Mouse (Mus musculus): ENCODE measurements around the gene Gm42715. TPM values are rescaled to one million over a fixed set of nuclear protein-coding genes. Genes with fewer than 3 reads are reported as not detected.
A peak's percentile ranks its signal among the peaks of the same experiment; 100 is the strongest.

Gene Gm42715
- total and polyA plus RNA-seq, 3 experiments, result 4.5 to 72.9 (median 23.1) TPM

DNA sequence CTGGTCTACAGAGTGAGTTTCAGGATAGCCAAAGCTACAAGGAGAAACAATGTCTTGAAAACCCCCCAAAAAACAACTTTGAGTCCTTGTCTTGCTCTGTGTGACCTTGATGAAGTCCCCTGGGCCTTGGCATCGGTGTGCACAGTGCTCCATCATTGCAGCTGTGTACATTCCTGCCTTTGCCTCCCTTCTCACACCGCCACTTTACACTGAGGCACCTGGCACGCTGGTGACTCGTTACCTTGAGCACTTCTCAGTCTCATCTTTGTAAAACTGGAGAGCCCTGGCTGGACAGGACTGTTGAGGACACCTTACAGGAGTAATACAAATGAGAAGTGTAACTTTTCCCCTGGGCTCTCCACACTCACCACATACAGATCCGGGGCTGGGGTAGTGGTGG is 67.8 kb downstream of the Gm42715 start:
- H3K4me1 ChIP-seq (ENCODE audit: insufficient read depth, low read depth, low read length), result peaks cover 46% of the 10 kb centered on the region
- H3K36me3 ChIP-seq (replicated peaks), result peaks cover 73% of the 10 kb centered on the region
- DNase-seq (ENCODE audit: low spot score) (no peak), ATAC-seq (ENCODE audit: extremely low read depth, insufficient number of reproducible peaks, low FRiP score, poor library complexity, severe bottlenecking) (no peak)
- TF ChIP-seq POLR2AphosphoS5 (IDR thresholded peaks at IDR 0.05; ENCODE audit: insufficient replicate concordance, low read depth, low read length) (no peak), GATA2 (IDR thresholded peaks at IDR 0.05; ENCODE audit: borderline replicate concordance, low read depth, low read length) (no peak), CTCF (IDR thresholded peaks at IDR 0.05; ENCODE audit: low read depth, low read length) (no peak), GATA1 (IDR thresholded peaks at IDR 0.05; ENCODE audit: borderline replicate concordance, low read length) (no peak), TAL1 (conservative IDR thresholded peaks at IDR 0.05; ENCODE audit: low read depth, low read length) (no peak)
- no peaks in the 10 kb centered on the region for H3K9me3 ChIP-seq (replicated peaks)
- H3K27me3 ChIP-seq (ENCODE audit: insufficient read depth, low read length), result no peaks in the 10 kb centered on the region
- peak overlapping the region; percentile 91; the same call in 1 of the 2 replicates for H3K4me3 ChIP-seq (ENCODE audit: low read depth, low read length)

DNA sequence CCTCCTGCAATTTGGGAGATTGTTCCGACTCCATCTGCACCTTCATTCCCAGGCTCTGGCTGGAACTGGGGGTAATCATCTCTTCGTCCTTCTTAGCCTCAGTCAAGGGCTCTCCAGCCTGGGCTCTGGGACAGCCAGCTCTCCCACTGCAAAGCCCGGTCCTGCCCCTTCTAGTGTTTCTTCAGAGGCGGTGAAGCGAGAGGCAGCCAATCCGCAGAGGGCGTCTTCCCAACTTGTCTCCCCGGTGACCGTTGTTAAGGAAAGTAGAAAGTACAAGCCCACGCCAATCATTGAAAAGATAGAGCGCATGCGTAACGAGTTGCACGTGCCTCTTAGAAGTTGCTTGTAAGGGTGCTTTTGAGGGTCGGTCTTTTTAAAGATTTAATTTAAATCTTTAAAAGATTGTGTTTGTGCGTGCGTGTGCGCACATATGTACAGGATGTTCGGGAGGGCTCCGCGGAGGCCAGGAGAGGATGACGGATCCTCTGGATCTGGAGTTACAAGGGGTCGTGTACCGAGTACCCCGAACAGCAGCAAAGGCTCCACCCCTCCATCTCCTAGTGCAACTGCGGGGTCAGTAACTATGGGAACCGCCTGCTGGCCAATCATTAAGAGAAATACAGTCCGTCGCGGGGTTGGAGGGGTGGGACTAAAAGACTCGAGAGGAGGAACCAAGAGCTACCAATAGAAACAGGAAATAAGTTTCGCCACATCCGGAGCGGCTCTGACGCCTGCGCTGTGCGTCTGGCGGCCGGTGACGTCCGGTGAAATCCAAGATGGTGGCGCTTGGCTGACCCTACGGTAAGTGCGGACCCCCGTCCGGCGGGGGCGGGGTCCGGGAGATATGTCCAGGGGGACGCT is 68.9 kb downstream of the Gm42715 start, which contains the start of the genes Ccdc189 and Rnf40:
Gene Ccdc189 (minus strand): TSS at position 585 of the 861 bp plus-strand sequence.
Gene Rnf40 (plus strand): TSS at position 757 of the 861 bp plus-strand sequence.
- Histone ChIP-seq H3K36me3 (replicated peaks) (peaks cover 73% of the 10 kb centered on the region), H3K27me3 (ENCODE audit: insufficient read depth, low read length) (no peaks in the 10 kb centered on the region), H3K9me3 (replicated peaks) (no peaks in the 10 kb centered on the region), H3K4me1 (ENCODE audit: insufficient read depth, low read depth, low read length) (peaks cover 48% of the 10 kb centered on the region), H3K4me3 (ENCODE audit: low read depth, low read length) (peak within 1 kb of the TSS; percentile 91)
- TF ChIP-seq TAL1 (conservative IDR thresholded peaks at IDR 0.05; ENCODE audit: low read depth, low read length) (no peak), GATA2 (IDR thresholded peaks at IDR 0.05; ENCODE audit: borderline replicate concordance, low read depth, low read length) (no peak), CTCF (IDR thresholded peaks at IDR 0.05; ENCODE audit: low read depth, low read length) (no peak), GATA1 (IDR thresholded peaks at IDR 0.05; ENCODE audit: borderline replicate concordance, low read length) (no peak), POLR2AphosphoS5 (IDR thresholded peaks at IDR 0.05; ENCODE audit: insufficient replicate concordance, low read depth, low read length) (no peak)
- DNase-seq (ENCODE audit: low spot score) (peak; percentile 99), ATAC-seq (ENCODE audit: extremely low read depth, insufficient number of reproducible peaks, low FRiP score, poor library complexity, severe bottlenecking) (peak; percentile 99)

GRCm38 (mm10) chr7:127588901-127589300 is 69.5 kb downstream of the Gm42715 start:
- H3K36me3 ChIP-seq (replicated peaks), result peaks cover 73% of the 10 kb centered on the region
- no peaks in the 10 kb centered on the region for H3K9me3 ChIP-seq (replicated peaks)
- peak overlapping the region; percentile 91 for H3K4me3 ChIP-seq (ENCODE audit: low read depth, low read length)
- no peak for ATAC-seq (ENCODE audit: extremely low read depth, insufficient number of reproducible peaks, low FRiP score, poor library complexity, severe bottlenecking)
- no peaks in the 10 kb centered on the region for H3K27me3 ChIP-seq (ENCODE audit: insufficient read depth, low read length)
- no peak for DNase-seq (ENCODE audit: low spot score)
- H3K4me1 ChIP-seq (ENCODE audit: insufficient read depth, low read depth, low read length), result peaks cover 46% of the 10 kb centered on the region
- TF ChIP-seq TAL1 (conservative IDR thresholded peaks at IDR 0.05; ENCODE audit: low read depth, low read length) (no peak), GATA2 (IDR thresholded peaks at IDR 0.05; ENCODE audit: borderline replicate concordance, low read depth, low read length) (no peak), CTCF (IDR thresholded peaks at IDR 0.05; ENCODE audit: low read depth, low read length) (no peak), GATA1 (IDR thresholded peaks at IDR 0.05; ENCODE audit: borderline replicate concordance, low read length) (no peak), POLR2AphosphoS5 (IDR thresholded peaks at IDR 0.05; ENCODE audit: insufficient replicate concordance, low read depth, low read length) (no peak)

GRCm38 (mm10) chr7:127589637-127590036 is 70.3 kb downstream of the Gm42715 start:
- Histone ChIP-seq H3K36me3 (replicated peaks) (peaks cover 73% of the 10 kb centered on the region), H3K4me1 (ENCODE audit: insufficient read depth, low read depth, low read length) (peaks cover 47% of the 10 kb centered on the region)

GRCm38 (mm10) chr7:127591108-127591507 is 71.7 kb downstream of the Gm42715 start:
- no peaks in the 10 kb centered on the region for H3K27me3 ChIP-seq (ENCODE audit: insufficient read depth, low read length)
- DNase-seq (ENCODE audit: low spot score) (no peak), ATAC-seq (ENCODE audit: extremely low read depth, insufficient number of reproducible peaks, low FRiP score, poor library complexity, severe bottlenecking) (no peak)
- no peaks in the 10 kb centered on the region for H3K9me3 ChIP-seq (replicated peaks)
- H3K4me3 ChIP-seq (ENCODE audit: low read depth, low read length), result no peak overlapping the region
- H3K4me1 ChIP-seq (ENCODE audit: insufficient read depth, low read depth, low read length), result peaks cover 42% of the 10 kb centered on the region
- TF ChIP-seq GATA1 (IDR thresholded peaks at IDR 0.05; ENCODE audit: borderline replicate concordance, low read length) (no peak), POLR2AphosphoS5 (IDR thresholded peaks at IDR 0.05; ENCODE audit: insufficient replicate concordance, low read depth, low read length) (no peak), GATA2 (IDR thresholded peaks at IDR 0.05; ENCODE audit: borderline replicate concordance, low read depth, low read length) (no peak), CTCF (IDR thresholded peaks at IDR 0.05; ENCODE audit: low read depth, low read length) (no peak), TAL1 (conservative IDR thresholded peaks at IDR 0.05; ENCODE audit: low read depth, low read length) (no peak)
- H3K36me3 ChIP-seq (replicated peaks), result peaks cover 74% of the 10 kb centered on the region

More at GRCm38 (mm10) chr7:127589637-127590036, 70.3 kb downstream of the Gm42715 start:
- Histone ChIP-seq H3K4me3 (ENCODE audit: low read depth, low read length) (peak overlapping the region; percentile 91), H3K27me3 (ENCODE audit: insufficient read depth, low read length) (no peaks in the 10 kb centered on the region), H3K9me3 (replicated peaks) (no peaks in the 10 kb centered on the region)
- no peak for DNase-seq (ENCODE audit: low spot score)
- TF ChIP-seq GATA1 (IDR thresholded peaks at IDR 0.05; ENCODE audit: borderline replicate concordance, low read length) (no peak), POLR2AphosphoS5 (IDR thresholded peaks at IDR 0.05; ENCODE audit: insufficient replicate concordance, low read depth, low read length) (no peak), TAL1 (conservative IDR thresholded peaks at IDR 0.05; ENCODE audit: low read depth, low read length) (no peak), GATA2 (IDR thresholded peaks at IDR 0.05; ENCODE audit: borderline replicate concordance, low read depth, low read length) (no peak), CTCF (IDR thresholded peaks at IDR 0.05; ENCODE audit: low read depth, low read length) (no peak)
- ATAC-seq (ENCODE audit: extremely low read depth, insufficient number of reproducible peaks, low FRiP score, poor library complexity, severe bottlenecking), result no peak

DNA sequence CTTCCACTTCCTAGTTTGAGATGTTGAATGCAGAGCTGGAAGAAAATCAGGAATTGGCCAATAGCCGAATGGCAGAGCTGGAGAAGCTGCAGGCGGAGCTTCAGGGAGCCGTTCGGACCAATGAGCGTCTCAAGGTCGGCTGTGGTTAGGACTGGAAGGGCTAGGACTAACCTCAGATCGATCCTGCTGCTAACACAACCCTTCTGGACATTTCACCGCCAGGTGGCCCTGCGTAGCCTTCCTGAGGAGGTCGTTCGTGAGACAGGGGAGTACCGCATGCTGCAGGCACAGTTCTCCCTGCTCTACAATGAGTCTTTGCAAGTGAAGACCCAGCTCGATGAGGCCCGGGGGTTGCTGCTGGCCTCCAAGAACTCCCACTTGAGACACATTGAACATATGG is 73.2 kb downstream of the Gm42715 start:
- H3K4me1 ChIP-seq (ENCODE audit: insufficient read depth, low read depth, low read length), result peaks cover 32% of the 10 kb centered on the region
- H3K9me3 ChIP-seq (replicated peaks), result no peaks in the 10 kb centered on the region
- peaks cover 84% of the 10 kb centered on the region for H3K36me3 ChIP-seq (replicated peaks)
- H3K4me3 ChIP-seq (ENCODE audit: low read depth, low read length), result no peak overlapping the region
- H3K27me3 ChIP-seq (ENCODE audit: insufficient read depth, low read length), result no peaks in the 10 kb centered on the region
- ATAC-seq (ENCODE audit: extremely low read depth, insufficient number of reproducible peaks, low FRiP score, poor library complexity, severe bottlenecking), result no peak
- no peak for DNase-seq (ENCODE audit: low spot score)
- no peak for TF ChIP-seq GATA1 (IDR thresholded peaks at IDR 0.05; ENCODE audit: borderline replicate concordance, low read length)
- no peak for TF ChIP-seq TAL1 (conservative IDR thresholded peaks at IDR 0.05; ENCODE audit: low read depth, low read length)
- no peak for TF ChIP-seq POLR2AphosphoS5 (IDR thresholded peaks at IDR 0.05; ENCODE audit: insufficient replicate concordance, low read depth, low read length)
- no peak for TF ChIP-seq GATA2 (IDR thresholded peaks at IDR 0.05; ENCODE audit: borderline replicate concordance, low read depth, low read length)
- TF ChIP-seq CTCF (IDR thresholded peaks at IDR 0.05; ENCODE audit: low read depth, low read length), result no peak
